Mouse (Mus musculus): ENCODE data around the gene Pdk1. TPM values are rescaled to one million over a fixed set of nuclear protein-coding genes. Genes with fewer than 3 reads are reported as not detected.

The Pdk1 gene
- polyA plus RNA-seq, 1 experiment from 2014 or later = 14.9 TPM

DNA sequence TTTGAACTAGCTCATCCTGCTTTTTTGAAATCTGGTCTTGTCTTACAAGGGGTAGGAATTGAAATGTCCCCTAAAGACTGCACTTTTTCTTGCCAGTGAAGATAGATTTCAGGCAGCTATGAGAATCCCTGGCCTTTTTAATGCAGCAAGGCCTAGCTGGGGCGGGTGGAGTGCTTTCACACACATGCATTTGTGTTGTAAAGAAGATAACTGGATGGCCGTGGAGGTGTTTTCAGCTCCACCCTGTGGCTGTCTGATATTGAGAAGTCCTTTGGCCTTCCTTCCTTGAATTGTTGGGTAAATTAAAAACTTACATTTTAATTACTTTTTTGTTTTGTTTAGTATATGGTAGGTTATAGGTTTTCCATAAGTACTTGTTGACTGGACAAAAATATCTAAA lies 5.4 kb downstream of the Pdk1 start:
- Histone ChIP-seq H3K36me3 (peaks cover 4% of the 10 kb centered on the region), H3K9me3 (no peaks in the 10 kb centered on the region), H3K4me1 (replicated peaks) (peaks cover 7% of the 10 kb centered on the region), H3K9ac (no peak overlapping the region), H3K27me3 (peaks cover 13% of the 10 kb centered on the region; the same call in 1 of the 2 replicates), H3K4me2 (no peak overlapping the region), H3K4me3 (no peak overlapping the region), H3K27ac (no peak overlapping the region)
- ATAC-seq (ENCODE audit: low FRiP score) = no peak
- WGBS = 89% methylated on average over 2 of the region's 2 CpGs

DNA sequence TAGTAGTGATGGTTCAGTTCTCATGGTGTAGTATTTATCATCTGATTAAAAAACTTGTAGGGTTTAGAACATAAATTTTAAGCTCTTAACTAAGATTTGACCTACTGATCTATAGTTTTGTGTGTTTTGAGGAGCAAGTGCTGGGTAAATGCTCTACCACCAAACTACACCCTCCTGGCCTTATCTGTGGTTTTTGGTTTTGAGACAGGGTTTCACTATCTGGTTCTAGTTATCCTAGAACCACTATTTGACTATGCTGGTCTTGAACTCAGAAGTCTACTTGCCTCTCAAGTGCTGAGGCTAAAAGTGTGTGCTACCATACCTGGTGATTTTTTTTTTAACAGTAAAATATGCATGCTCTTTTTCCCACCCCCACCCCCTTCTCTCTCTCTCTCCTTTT lies 5.9 kb downstream of the Pdk1 start:
- Histone ChIP-seq H3K4me2 (no peak overlapping the region), H3K9me3 (no peaks in the 10 kb centered on the region), H3K4me3 (no peak overlapping the region), H3K27ac (no peak overlapping the region), H3K9ac (no peak overlapping the region), H3K4me1 (replicated peaks) (peaks cover 3% of the 10 kb centered on the region), H3K36me3 (peaks cover 4% of the 10 kb centered on the region), H3K27me3 (peaks cover 13% of the 10 kb centered on the region; the same call in 1 of the 2 replicates)
- no peak for ATAC-seq (ENCODE audit: low FRiP score)

GRCm38 (mm10) chr2:71882914-71883651 lies 10.1 kb downstream of the Pdk1 start:
- H3K27ac ChIP-seq = no peak overlapping the region
- WGBS = 85% methylated on average over 19 of the region's 19 CpGs

GRCm38 (mm10) chr2:71887269-71887668 lies 14.2 kb downstream of the Pdk1 start:
- WGBS = 96% methylated on average over 4 of the region's 4 CpGs

More at GRCm38 (mm10) chr2:71882914-71883651, 10.1 kb downstream of the Pdk1 start:
- Histone ChIP-seq H3K9ac (no peak overlapping the region), H3K36me3 (peaks cover 4% of the 10 kb centered on the region), H3K9me3 (no peaks in the 10 kb centered on the region), H3K4me1 (replicated peaks) (no peaks in the 10 kb centered on the region), H3K4me3 (no peak overlapping the region), H3K27me3 (no peaks in the 10 kb centered on the region), H3K4me2 (no peak overlapping the region)
- ATAC-seq (ENCODE audit: low FRiP score) = no peak

GRCm38 (mm10) chr2:71888437-71888836 lies 15.4 kb downstream of the Pdk1 start:
- no peaks in the 10 kb centered on the region for H3K9me3 ChIP-seq
- no peak overlapping the region for H3K4me3 ChIP-seq
- no peak overlapping the region for H3K4me2 ChIP-seq
- H3K36me3 ChIP-seq = peaks cover 6% of the 10 kb centered on the region; the same call in 1 of the 2 replicates
- H3K27ac ChIP-seq = no peak overlapping the region
- WGBS = 80% methylated on average over 4 of the region's 4 CpGs
- no peaks in the 10 kb centered on the region for H3K4me1 ChIP-seq (replicated peaks)
- ATAC-seq (ENCODE audit: low FRiP score) = no peak
- H3K27me3 ChIP-seq = no peaks in the 10 kb centered on the region
- no peak overlapping the region for H3K9ac ChIP-seq

More at GRCm38 (mm10) chr2:71887269-71887668, 14.2 kb downstream of the Pdk1 start:
- H3K4me3 ChIP-seq = no peak overlapping the region
- ATAC-seq (ENCODE audit: low FRiP score) = no peak
- H3K9me3 ChIP-seq = no peaks in the 10 kb centered on the region
- H3K4me2 ChIP-seq = no peak overlapping the region
- H3K4me1 ChIP-seq (replicated peaks) = no peaks in the 10 kb centered on the region
- H3K9ac ChIP-seq = no peak overlapping the region
- H3K27me3 ChIP-seq = no peaks in the 10 kb centered on the region
- no peaks in the 10 kb centered on the region; the same call in 1 of the 2 replicates for H3K36me3 ChIP-seq
- no peak overlapping the region for H3K27ac ChIP-seq

DNA sequence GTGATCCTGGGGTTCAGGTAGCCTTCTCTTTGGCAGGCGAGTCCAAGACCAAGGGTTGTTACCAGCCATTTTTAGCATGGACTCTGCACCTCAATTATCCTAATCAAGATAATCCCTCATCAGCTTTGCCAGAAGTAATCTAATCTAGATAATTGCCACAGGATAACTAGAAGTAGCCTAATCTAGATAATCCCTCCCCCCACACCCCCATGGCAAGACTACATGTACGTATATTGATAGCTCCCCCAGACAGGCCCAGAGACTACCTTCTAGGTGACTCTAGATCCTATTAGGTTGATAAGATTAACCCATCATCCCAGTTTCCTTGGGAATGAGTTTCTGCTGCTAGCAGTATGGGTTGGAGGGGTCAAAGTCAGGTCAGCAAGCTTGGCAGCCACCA lies 18.5 kb downstream of the Pdk1 start:
- 90% methylated on average over 2 of the region's 2 CpGs for WGBS
- Histone ChIP-seq H3K4me3 (no peak overlapping the region), H3K9ac (no peak overlapping the region), H3K27ac (no peak overlapping the region), H3K4me1 (replicated peaks) (no peaks in the 10 kb centered on the region), H3K4me2 (no peak overlapping the region), H3K27me3 (no peaks in the 10 kb centered on the region), H3K36me3 (peaks cover 6% of the 10 kb centered on the region; the same call in 1 of the 2 replicates), H3K9me3 (no peaks in the 10 kb centered on the region)
- ATAC-seq (ENCODE audit: low FRiP score) = no peak

GRCm38 (mm10) chr2:71892741-71893349 lies 19.8 kb downstream of the Pdk1 start:
- peaks cover 6% of the 10 kb centered on the region; the same call in 1 of the 2 replicates for H3K36me3 ChIP-seq
- H3K9ac ChIP-seq = no peak overlapping the region
- H3K9me3 ChIP-seq = no peaks in the 10 kb centered on the region
- no peak for ATAC-seq (ENCODE audit: low FRiP score)
- no peaks in the 10 kb centered on the region for H3K27me3 ChIP-seq
- no peak overlapping the region for H3K4me2 ChIP-seq
- 95% methylated on average over 7 of the region's 7 CpGs for WGBS
- H3K4me1 ChIP-seq (replicated peaks) = no peaks in the 10 kb centered on the region
- no peak overlapping the region for H3K4me3 ChIP-seq
- no peak overlapping the region for H3K27ac ChIP-seq

- Histone ChIP-seq H3K4me2 (no peak overlapping the region), H3K9ac (no peak overlapping the region), H3K27ac (no peak overlapping the region), H3K4me1 (replicated peaks) (no peaks in the 10 kb centered on the region), H3K4me3 (no peak overlapping the region), H3K36me3 (peaks cover 6% of the 10 kb centered on the region), H3K27me3 (no peaks in the 10 kb centered on the region), H3K9me3 (no peaks in the 10 kb centered on the region)
- ATAC-seq (ENCODE audit: low FRiP score) = no peak
- 96% methylated on average over 13 of the region's 13 CpGs for WGBS
Observed at GRCm38 (mm10) chr2:71895596-71896286, 22.7 kb downstream of the Pdk1 start.

- WGBS = 57% methylated on average over 12 of the region's 12 CpGs
- ATAC-seq (ENCODE audit: low FRiP score) = no peak
- H3K9ac ChIP-seq = no peak overlapping the region
- no peaks in the 10 kb centered on the region for H3K27me3 ChIP-seq
- no peak overlapping the region for H3K4me2 ChIP-seq
- no peak overlapping the region for H3K27ac ChIP-seq
- H3K4me1 ChIP-seq (replicated peaks) = no peaks in the 10 kb centered on the region
- peaks cover 5% of the 10 kb centered on the region for H3K36me3 ChIP-seq
- H3K9me3 ChIP-seq = no peaks in the 10 kb centered on the region
- H3K4me3 ChIP-seq = no peak overlapping the region
Observed at GRCm38 (mm10) chr2:71897420-71897819, 24.4 kb downstream of the Pdk1 start.

GRCm38 (mm10) chr2:71898335-71898856 lies 25.4 kb downstream of the Pdk1 start:
- no peaks in the 10 kb centered on the region for H3K27me3 ChIP-seq
- H3K4me2 ChIP-seq = no peak overlapping the region
- WGBS = 53% methylated on average over 8 of the region's 8 CpGs
- H3K27ac ChIP-seq = no peak overlapping the region
- no peak for ATAC-seq (ENCODE audit: low FRiP score)
- no peaks in the 10 kb centered on the region; the same call in 1 of the 2 replicates for H3K36me3 ChIP-seq
- no peaks in the 10 kb centered on the region for H3K4me1 ChIP-seq (replicated peaks)
- no peak overlapping the region for H3K4me3 ChIP-seq
- H3K9me3 ChIP-seq = no peaks in the 10 kb centered on the region
- H3K9ac ChIP-seq = no peak overlapping the region

DNA sequence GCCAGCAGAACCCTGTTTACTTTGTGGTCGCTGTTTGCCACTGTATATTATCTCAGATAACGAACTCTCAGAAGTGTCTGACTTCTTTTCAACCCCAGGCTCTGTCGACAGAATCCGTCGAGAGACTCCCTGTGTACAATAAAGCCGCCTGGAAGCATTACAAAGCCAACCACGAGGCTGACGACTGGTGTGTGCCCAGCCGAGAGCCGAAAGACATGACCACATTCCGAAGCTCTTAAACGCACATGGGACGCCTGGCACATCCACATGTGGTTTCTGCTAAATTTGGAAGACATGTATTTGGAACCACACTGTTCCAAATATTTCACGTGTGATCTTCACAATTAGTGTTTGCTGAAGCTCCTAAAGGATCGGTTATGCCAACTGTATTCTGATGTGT lies 26.9 kb downstream of the Pdk1 start:
- no peak for ATAC-seq (ENCODE audit: low FRiP score)
- Histone ChIP-seq H3K9ac (no peak overlapping the region), H3K9me3 (no peaks in the 10 kb centered on the region), H3K27me3 (no peaks in the 10 kb centered on the region), H3K27ac (no peak overlapping the region), H3K4me1 (replicated peaks) (no peaks in the 10 kb centered on the region), H3K4me3 (no peak overlapping the region), H3K36me3 (no peaks in the 10 kb centered on the region; the same call in 1 of the 2 replicates), H3K4me2 (no peak overlapping the region)
- 87% methylated on average over 15 of the region's 15 CpGs for WGBS

DNA sequence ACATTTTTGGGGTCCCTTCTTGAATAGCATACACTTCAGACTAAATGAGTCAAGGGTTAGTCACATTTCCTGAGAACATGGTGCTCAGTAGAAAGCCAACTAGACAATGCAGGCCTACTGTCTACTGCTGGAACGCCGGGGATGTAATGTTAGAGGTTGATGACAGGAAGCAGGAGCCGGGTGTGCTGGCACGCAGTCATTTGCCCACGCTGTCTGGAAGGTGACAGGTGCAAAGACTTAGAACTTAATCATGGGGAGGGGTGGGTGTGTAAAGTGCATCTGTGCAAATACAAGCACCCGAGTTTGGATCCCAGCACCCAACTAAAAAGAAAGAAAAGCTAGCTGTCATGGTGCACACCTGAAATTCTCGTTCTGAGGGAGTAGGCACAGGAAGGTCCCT lies 32.1 kb downstream of the Pdk1 start:
- no peak overlapping the region for H3K27ac ChIP-seq
- no peak overlapping the region for H3K4me3 ChIP-seq
- no peak overlapping the region for H3K4me2 ChIP-seq
- H3K4me1 ChIP-seq (replicated peaks) = no peaks in the 10 kb centered on the region
- 95% methylated on average over 7 of the region's 7 CpGs for WGBS
- no peaks in the 10 kb centered on the region for H3K27me3 ChIP-seq
- no peaks in the 10 kb centered on the region for H3K9me3 ChIP-seq
- H3K36me3 ChIP-seq = no peaks in the 10 kb centered on the region; the same call in 1 of the 2 replicates
- ATAC-seq (ENCODE audit: low FRiP score) = no peak
- no peak overlapping the region for H3K9ac ChIP-seq
